Comparison of ENCODE assay signal across 7 mouse cellular contexts in genomic region chr3:68608848-68609497, GRCm38 (mm10).
DNase-seq lines count a peak whose midpoint lies in the region; ATAC-seq and TF ChIP-seq lines count a peak whose summit lies in the region.

No protein-coding gene starts in this region.

- H3K4me3 ChIP-seq in layer of hippocampus, adult 2 months, result no peak overlapping the region; the same call in 1 of the 2 replicates
- no peak overlapping the region for H3K4me3 ChIP-seq in heart, embryonic 13.5 days

- H3K27me3 ChIP-seq in heart, embryonic 13.5 days (replicated peaks), result no peaks in the 10 kb centered on the region

- TF ChIP-seq CTCF in layer of hippocampus, adult 2 months (conservative IDR thresholded peaks at IDR 0.05), result no peak

- H3K9ac ChIP-seq in heart, embryonic 13.5 days, result no peak overlapping the region

- peak overlapping the region; percentile 87 for H3K27ac ChIP-seq in layer of hippocampus, adult 2 months
- peak overlapping the region; percentile 22 for H3K27ac ChIP-seq in heart, embryonic 13.5 days (replicated peaks)

- no peaks in the 10 kb centered on the region for H3K9me3 ChIP-seq in heart, embryonic 13.5 days

- peaks cover 29% of the 10 kb centered on the region for H3K4me1 ChIP-seq in heart, embryonic 13.5 days

- H3K36me3 ChIP-seq in heart, embryonic 13.5 days, result peaks cover 4% of the 10 kb centered on the region; the same call in 1 of the 2 replicates

- WGBS in heart, embryonic 13.5 days, result 62% methylated on average over 19 of the region's 19 CpGs

- peak; percentile 56 to 83 for DNase-seq in layer of hippocampus, adult 2 months (ENCODE audit: low spot score in 2 of 2)
- DNase-seq in layer of hippocampus, postnatal 10 days (ENCODE audit: low spot score in 2 of 2), result no peak
- DNase-seq in cerebellum, adult 8-10 months, result peak; percentile 59
- DNase-seq in skeletal muscle tissue, adult 2 months (ENCODE audit: low read depth, low spot score), result peak; percentile 63
- no peak for DNase-seq in testis, postnatal 14 days (ENCODE audit: low spot score)
- no peak for DNase-seq in urinary bladder, adult 2 months (ENCODE audit: low spot score)

- no peak; the same call in 1 of the 2 replicates for ATAC-seq in heart, embryonic 13.5 days (ENCODE audit: extremely low read depth, insufficient number of reproducible peaks, low FRiP score, low TSS enrichment)

- no peak overlapping the region for H3K4me2 ChIP-seq in heart, embryonic 13.5 days

Comparison
In these comparisons a context has a peak if more than half of its experiments do, and no peak if none do; other contexts are left out.
1. DNase-seq: peak in layer of hippocampus, adult 2 months (2 of 2), cerebellum, adult 8-10 months (single experiment) and skeletal muscle tissue, adult 2 months (single experiment); none in layer of hippocampus, postnatal 10 days (0 of 2), testis, postnatal 14 days (single experiment) and urinary bladder, adult 2 months (single experiment).